ENCODE assay signal across 17 mouse cellular contexts in the genomic region with DNA sequence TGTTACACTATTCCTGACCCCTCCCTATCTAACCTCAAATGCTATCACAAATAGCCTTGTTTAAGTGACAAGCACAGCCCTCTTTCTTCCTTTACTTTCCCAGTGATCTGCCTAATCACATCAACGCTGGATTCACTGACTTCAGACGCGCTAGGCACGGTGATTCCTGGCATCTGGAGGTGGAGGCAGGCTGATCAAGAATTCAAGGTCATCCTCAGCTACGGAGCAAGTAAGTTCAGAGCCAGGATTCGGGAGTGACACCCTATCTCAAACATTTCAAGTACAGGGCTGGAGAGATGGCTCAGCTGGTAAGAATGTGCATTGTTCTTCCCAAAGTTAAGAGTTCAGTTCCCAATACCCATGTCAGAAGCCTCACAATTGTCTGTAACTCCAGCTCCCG. TPM values are rescaled to one million over a fixed set of nuclear protein-coding genes. Genes with fewer than 3 reads are reported as not detected.
"Had no signal": no experiment of that assay in that cellular context is flagged by ENCODE, and none has a peak within 500 bp of the region (broad histone marks: within the 10 kb centered on the region; RNA-seq: fewer than 3 reads in every experiment).

No protein-coding gene starts in this region.

- DNase-seq: kidney, postnatal 4 days; left cerebral cortex, postnatal 4 days; lung, embryonic 14.5 days; lung, postnatal 10 days; lung, postnatal 4 days; midbrain, embryonic 14.5 days; right cerebral cortex, adult 18-20 months; right cerebral cortex, postnatal 25 days; thymus, postnatal 4 days had no signal

- H3K27me3 ChIP-seq: limb, embryonic 13.5 days; neural tube, embryonic 15.5 days had no signal

- H3K9me3 ChIP-seq: limb, embryonic 13.5 days; midbrain, embryonic 10.5 days; neural tube, embryonic 15.5 days had no signal

- H3K4me3 ChIP-seq: layer of hippocampus, adult 2 months; limb, embryonic 13.5 days; midbrain, embryonic 10.5 days; myocyte; neural tube, embryonic 15.5 days had no signal

- H3K4me2 ChIP-seq: limb, embryonic 13.5 days; liver, embryonic 11.5 days; lung, embryonic 14.5 days; neural tube, embryonic 15.5 days had no signal

- H3K36me3 ChIP-seq: limb, embryonic 13.5 days; midbrain, embryonic 10.5 days; neural tube, embryonic 15.5 days had no signal

- H3K27ac ChIP-seq: layer of hippocampus, adult 2 months; limb, embryonic 13.5 days; midbrain, embryonic 10.5 days; neural tube, embryonic 15.5 days; stomach, postnatal 0 days had no signal

- H3K9ac ChIP-seq: limb, embryonic 13.5 days; lung, embryonic 14.5 days; neural tube, embryonic 15.5 days had no signal

RNA-seq across cellular contexts. Expression of gene D130043K22Rik, which starts 18.8 kb away (rescaled TPM):
- total RNA-seq: megakaryocyte, adult 5-6 weeks had no signal
- polyA plus RNA-seq: liver, embryonic 11.5 days; myocyte had no signal
